Mouse (Mus musculus): Measurements from ENCODE around the gene Samd11. TPM values are rescaled to one million over a fixed set of nuclear protein-coding genes. Genes with fewer than 3 reads are reported as not detected.

The Samd11 gene
- 0.02 TPM for polyA plus RNA-seq (2012; fragmentation: generic; extraction: Trizol)

DNA sequence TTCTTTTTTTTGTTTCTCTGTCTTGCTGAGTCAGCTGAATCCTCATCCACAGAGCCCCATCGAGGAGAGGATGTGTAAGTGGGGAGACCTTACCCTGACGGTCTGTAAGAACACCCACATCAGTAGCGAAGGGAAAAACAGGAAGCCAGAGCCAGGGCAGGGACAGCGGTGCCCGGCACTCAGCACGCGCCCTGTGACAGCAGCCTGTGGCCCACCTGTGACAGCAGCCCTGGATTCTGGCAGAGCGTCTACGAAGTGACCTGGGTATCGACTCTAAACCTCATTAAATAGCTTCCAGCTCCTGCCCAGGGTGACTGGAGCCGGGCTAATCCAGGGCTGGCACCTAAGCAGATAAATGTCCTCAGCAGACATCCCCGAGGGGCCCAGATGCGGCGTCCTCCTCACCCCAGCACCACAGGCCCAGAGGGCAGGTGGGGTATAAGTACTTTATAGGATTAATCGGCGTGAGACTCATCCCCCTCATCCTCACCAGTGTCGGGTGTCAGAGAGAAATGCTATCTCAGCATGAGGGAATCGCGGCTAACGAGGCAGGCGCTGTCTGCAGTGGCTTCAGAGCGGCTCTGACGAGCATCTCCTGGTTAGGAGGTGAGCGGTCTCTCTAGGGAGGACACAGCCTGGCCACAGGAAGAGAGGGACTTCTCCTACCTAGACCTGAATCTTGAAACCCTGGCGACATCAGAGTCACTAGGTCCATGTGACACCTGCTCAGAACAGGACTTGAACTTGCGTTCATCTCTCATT lies at the start of gene Samd11:
Samd11 (minus strand) TSS at position 580 of the 762 bp plus-strand sequence.
- no peaks in the 10 kb centered on the region for H3K79me2 ChIP-seq (ENCODE audit: control insufficient read depth, insufficient read depth)
- no peak for TF ChIP-seq E2F4 (IDR thresholded peaks at IDR 0.05; ENCODE audit: insufficient read depth)
- no peak for TF ChIP-seq TCF12 (IDR thresholded peaks at IDR 0.05; ENCODE audit: insufficient read depth, poor library complexity, severe bottlenecking)
- no peak for TF ChIP-seq MYOD1 (IDR thresholded peaks at IDR 0.05; ENCODE audit: control insufficient read depth in 1 of 3, insufficient read length in 2 of 3, low read depth in 2 of 3)
- no peak for TF ChIP-seq REST (IDR thresholded peaks at IDR 0.05; ENCODE audit: insufficient read depth, insufficient read length)
- no peak for TF ChIP-seq POLR2A (IDR thresholded peaks at IDR 0.05; ENCODE audit: insufficient read length, low read depth)
- TF ChIP-seq SRF (IDR thresholded peaks at IDR 0.05; ENCODE audit: control insufficient read depth, insufficient read length, low read depth): no peak
- TF ChIP-seq MYOG (IDR thresholded peaks at IDR 0.05; ENCODE audit: control insufficient read depth in 1 of 3, insufficient read depth in 1 of 3, insufficient read length in 2 of 3, low read depth in 2 of 3): no peak
- no peak for TF ChIP-seq TCF3 (IDR thresholded peaks at IDR 0.05; ENCODE audit: insufficient read length, low read depth)
- no peak for TF ChIP-seq USF1 (IDR thresholded peaks at IDR 0.05; ENCODE audit: low read depth)
- no peak for TF ChIP-seq MAX (IDR thresholded peaks at IDR 0.05; ENCODE audit: low read depth)
- TF ChIP-seq POLR2AphosphoS2 (IDR thresholded peaks at IDR 0.05; ENCODE audit: insufficient read length, low read depth): no peak
- TF ChIP-seq CEBPB (IDR thresholded peaks at IDR 0.05; ENCODE audit: insufficient read depth, poor library complexity, severe bottlenecking): no peak
- H3K4me3 ChIP-seq: no peak within 1 kb of the TSS
- no peaks in the 10 kb centered on the region for H3K36me3 ChIP-seq (ENCODE audit: control insufficient read depth, insufficient read depth)
- H3K27me3 ChIP-seq (ENCODE audit: control insufficient read depth, insufficient read depth, insufficient read length): no peaks in the 10 kb centered on the region
- H3K4me2 ChIP-seq (ENCODE audit: low read depth): no peak within 1 kb of the TSS
- no peak within 1 kb of the TSS for H3ac ChIP-seq (ENCODE audit: control insufficient read depth, insufficient read length)

DNA sequence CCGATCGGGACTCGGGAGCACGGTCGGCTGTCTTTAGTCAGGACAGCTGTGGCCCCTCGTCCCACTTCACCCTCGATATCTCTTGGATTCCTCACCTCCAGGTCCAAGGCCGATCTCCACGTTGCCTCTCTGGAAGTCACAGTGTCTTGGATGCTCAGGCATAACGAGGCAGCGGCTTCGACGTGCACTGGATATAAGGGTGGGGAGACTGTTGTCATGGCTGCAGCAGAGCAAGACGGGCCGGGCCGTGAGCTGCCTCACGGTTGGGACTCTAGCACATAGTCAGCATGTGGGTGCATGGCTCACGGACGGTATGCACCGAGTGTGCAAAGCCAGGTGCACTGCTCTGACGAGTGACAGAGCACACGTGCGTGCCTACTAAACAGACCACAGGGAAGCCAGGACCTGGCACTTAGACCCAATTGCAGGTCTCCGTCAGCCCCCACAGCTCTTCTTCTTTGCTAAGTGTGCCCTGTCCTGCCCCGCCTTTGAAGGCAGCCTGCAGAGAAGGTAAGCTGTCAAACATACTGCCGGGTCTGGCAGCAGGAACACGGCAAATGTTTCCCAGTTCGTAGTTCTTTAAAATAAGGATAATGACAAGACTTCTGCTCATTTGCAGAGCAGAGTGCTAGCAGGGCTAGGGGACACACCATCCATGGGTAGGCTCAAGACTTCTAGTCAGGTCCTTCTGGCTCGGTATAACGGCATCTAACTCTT lies 938 bp downstream of the Samd11 start:
- no peak overlapping the region for H3ac ChIP-seq (ENCODE audit: control insufficient read depth, insufficient read length)
- H3K4me3 ChIP-seq: no peak overlapping the region
- no peak for TF ChIP-seq MAX (IDR thresholded peaks at IDR 0.05; ENCODE audit: low read depth)
- no peak for TF ChIP-seq TCF3 (IDR thresholded peaks at IDR 0.05; ENCODE audit: insufficient read length, low read depth)
- TF ChIP-seq TCF12 (IDR thresholded peaks at IDR 0.05; ENCODE audit: insufficient read depth, poor library complexity, severe bottlenecking): no peak
- no peak for TF ChIP-seq USF1 (IDR thresholded peaks at IDR 0.05; ENCODE audit: low read depth)
- no peak for TF ChIP-seq MYOD1 (IDR thresholded peaks at IDR 0.05; ENCODE audit: control insufficient read depth in 1 of 3, insufficient read length in 2 of 3, low read depth in 2 of 3)
- TF ChIP-seq POLR2AphosphoS2 (IDR thresholded peaks at IDR 0.05; ENCODE audit: insufficient read length, low read depth): no peak
- TF ChIP-seq POLR2A (IDR thresholded peaks at IDR 0.05; ENCODE audit: insufficient read length, low read depth): no peak
- TF ChIP-seq CEBPB (IDR thresholded peaks at IDR 0.05; ENCODE audit: insufficient read depth, poor library complexity, severe bottlenecking): no peak
- TF ChIP-seq SRF (IDR thresholded peaks at IDR 0.05; ENCODE audit: control insufficient read depth, insufficient read length, low read depth): no peak
- no peak for TF ChIP-seq REST (IDR thresholded peaks at IDR 0.05; ENCODE audit: insufficient read depth, insufficient read length)
- no peak for TF ChIP-seq E2F4 (IDR thresholded peaks at IDR 0.05; ENCODE audit: insufficient read depth)
- no peak for TF ChIP-seq MYOG (IDR thresholded peaks at IDR 0.05; ENCODE audit: control insufficient read depth in 1 of 3, insufficient read depth in 1 of 3, insufficient read length in 2 of 3, low read depth in 2 of 3)
- no peaks in the 10 kb centered on the region for H3K36me3 ChIP-seq (ENCODE audit: control insufficient read depth, insufficient read depth)
- H3K4me2 ChIP-seq (ENCODE audit: low read depth): no peak overlapping the region
- no peaks in the 10 kb centered on the region for H3K79me2 ChIP-seq (ENCODE audit: control insufficient read depth, insufficient read depth)
- H3K27me3 ChIP-seq (ENCODE audit: control insufficient read depth, insufficient read depth, insufficient read length): no peaks in the 10 kb centered on the region

GRCm38 (mm10) chr4:156253043-156253442 lies 2.4 kb downstream of the Samd11 start:
- Histone ChIP-seq H3ac (ENCODE audit: control insufficient read depth, insufficient read length) (no peak overlapping the region), H3K4me2 (ENCODE audit: low read depth) (no peak overlapping the region), H3K79me2 (ENCODE audit: control insufficient read depth, insufficient read depth) (no peaks in the 10 kb centered on the region), H3K4me3 (no peak overlapping the region), H3K36me3 (ENCODE audit: control insufficient read depth, insufficient read depth) (no peaks in the 10 kb centered on the region), H3K27me3 (ENCODE audit: control insufficient read depth, insufficient read depth, insufficient read length) (no peaks in the 10 kb centered on the region)
- TF ChIP-seq TCF3 (IDR thresholded peaks at IDR 0.05; ENCODE audit: insufficient read length, low read depth) (no peak), POLR2A (IDR thresholded peaks at IDR 0.05; ENCODE audit: insufficient read length, low read depth) (no peak), MAX (IDR thresholded peaks at IDR 0.05; ENCODE audit: low read depth) (no peak), SRF (IDR thresholded peaks at IDR 0.05; ENCODE audit: control insufficient read depth, insufficient read length, low read depth) (no peak), CEBPB (IDR thresholded peaks at IDR 0.05; ENCODE audit: insufficient read depth, poor library complexity, severe bottlenecking) (no peak), REST (IDR thresholded peaks at IDR 0.05; ENCODE audit: insufficient read depth, insufficient read length) (no peak), POLR2AphosphoS2 (IDR thresholded peaks at IDR 0.05; ENCODE audit: insufficient read length, low read depth) (no peak), MYOG (IDR thresholded peaks at IDR 0.05; ENCODE audit: control insufficient read depth in 1 of 3, insufficient read depth in 1 of 3, insufficient read length in 2 of 3, low read depth in 2 of 3) (no peak), MYOD1 (IDR thresholded peaks at IDR 0.05; ENCODE audit: control insufficient read depth in 1 of 3, insufficient read length in 2 of 3, low read depth in 2 of 3) (no peak), TCF12 (IDR thresholded peaks at IDR 0.05; ENCODE audit: insufficient read depth, poor library complexity, severe bottlenecking) (no peak), USF1 (IDR thresholded peaks at IDR 0.05; ENCODE audit: low read depth) (no peak), E2F4 (IDR thresholded peaks at IDR 0.05; ENCODE audit: insufficient read depth) (no peak)

- Histone ChIP-seq H3K27me3 (ENCODE audit: control insufficient read depth, insufficient read depth, insufficient read length) (no peaks in the 10 kb centered on the region), H3K4me2 (ENCODE audit: low read depth) (no peak overlapping the region), H3ac (ENCODE audit: control insufficient read depth, insufficient read length) (no peak overlapping the region), H3K4me3 (no peak overlapping the region), H3K36me3 (ENCODE audit: control insufficient read depth, insufficient read depth) (no peaks in the 10 kb centered on the region), H3K79me2 (ENCODE audit: control insufficient read depth, insufficient read depth) (no peaks in the 10 kb centered on the region)
- TF ChIP-seq POLR2A (IDR thresholded peaks at IDR 0.05; ENCODE audit: insufficient read length, low read depth) (no peak), POLR2AphosphoS2 (IDR thresholded peaks at IDR 0.05; ENCODE audit: insufficient read length, low read depth) (no peak), TCF12 (IDR thresholded peaks at IDR 0.05; ENCODE audit: insufficient read depth, poor library complexity, severe bottlenecking) (no peak)
These were observed 2.8 kb downstream of the Samd11 start for GRCm38 (mm10) chr4:156252619-156253018.

All from myocyte (in vitro differentiated cells).